Mouse (Mus musculus): ENCODE measurements around the gene Gm14214. TPM values are rescaled to one million over a fixed set of nuclear protein-coding genes. Genes with fewer than 3 reads are reported as not detected.
A peak's percentile ranks its signal among the peaks of the same experiment; 100 is the strongest.

Gm14214 gene
- total RNA-seq, 1 experiment from 2014 or later: not detected

DNA sequence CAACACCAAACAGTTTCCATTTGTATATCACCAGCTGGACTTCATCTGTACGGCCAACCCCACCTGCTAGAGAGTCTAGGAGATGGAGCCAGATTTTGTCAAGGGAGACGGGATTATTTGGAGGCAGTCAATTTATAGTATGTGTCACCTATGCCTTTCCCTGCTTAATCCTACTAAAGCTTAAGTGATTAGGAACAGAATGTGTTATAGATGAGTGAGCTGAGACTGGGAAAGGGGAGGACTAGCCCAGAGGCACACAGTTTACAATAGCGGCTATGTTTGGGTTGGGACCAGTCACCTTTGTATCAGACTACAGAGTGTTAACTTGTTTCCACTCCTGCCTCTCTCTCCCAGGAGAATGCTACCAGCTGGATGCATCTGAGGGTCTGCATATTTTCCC, 9.8 kb upstream of the Gm14214 start:
- ATAC-seq (replicated peaks; ENCODE audit: low read depth, poor library complexity, severe bottlenecking): no peak

- no peak for ATAC-seq (replicated peaks; ENCODE audit: low read depth, poor library complexity, severe bottlenecking)
Measured at GRCm38 (mm10) chr2:154776496-154776895, 6.7 kb upstream of the Gm14214 start.

DNA sequence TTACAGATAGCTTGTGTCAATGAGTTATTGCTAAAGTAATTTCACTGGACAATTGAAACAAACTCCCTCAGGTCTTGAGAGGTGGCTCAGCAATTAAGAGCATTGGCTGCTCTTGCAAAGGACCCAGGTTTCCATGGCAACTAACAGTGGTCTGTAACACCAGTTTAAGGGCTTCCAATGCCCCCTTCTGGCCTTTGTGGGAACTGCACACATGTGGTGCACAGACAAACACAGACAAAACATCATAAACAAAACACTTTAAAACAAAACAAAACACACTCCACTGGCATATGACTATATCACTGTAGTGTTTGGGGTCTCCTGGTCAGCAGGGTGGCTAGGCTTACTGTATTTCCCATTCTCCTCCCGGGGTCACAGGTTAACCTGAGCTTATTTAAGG, 4.2 kb upstream of the Gm14214 start:
- ATAC-seq (replicated peaks; ENCODE audit: low read depth, poor library complexity, severe bottlenecking): no peak

GRCm38 (mm10) chr2:154771604-154772003, 1.8 kb upstream of the Gm14214 start:
- ATAC-seq (replicated peaks; ENCODE audit: low read depth, poor library complexity, severe bottlenecking): no peak

- no peak for ATAC-seq (replicated peaks; ENCODE audit: low read depth, poor library complexity, severe bottlenecking)
Measured at GRCm38 (mm10) chr2:154767051-154767450, 2.8 kb downstream of the Gm14214 start.

- peak; percentile 83 for ATAC-seq (replicated peaks; ENCODE audit: low read depth, poor library complexity, severe bottlenecking)
Measured at GRCm38 (mm10) chr2:154765554-154766008, 4.2 kb downstream of the Gm14214 start.

GRCm38 (mm10) chr2:154764828-154765497, 4.9 kb downstream of the Gm14214 start:
- no peak for ATAC-seq (replicated peaks; ENCODE audit: low read depth, poor library complexity, severe bottlenecking)

- ATAC-seq (replicated peaks; ENCODE audit: low read depth, poor library complexity, severe bottlenecking): no peak
Measured at GRCm38 (mm10) chr2:154763226-154763625, 6.6 kb downstream of the Gm14214 start.

- ATAC-seq (replicated peaks; ENCODE audit: low read depth, poor library complexity, severe bottlenecking): no peak
Measured at GRCm38 (mm10) chr2:154758454-154758853, 11.4 kb downstream of the Gm14214 start.

- no peak for ATAC-seq (replicated peaks; ENCODE audit: low read depth, poor library complexity, severe bottlenecking)
Measured at GRCm38 (mm10) chr2:154757691-154758090, 12.1 kb downstream of the Gm14214 start.

DNA sequence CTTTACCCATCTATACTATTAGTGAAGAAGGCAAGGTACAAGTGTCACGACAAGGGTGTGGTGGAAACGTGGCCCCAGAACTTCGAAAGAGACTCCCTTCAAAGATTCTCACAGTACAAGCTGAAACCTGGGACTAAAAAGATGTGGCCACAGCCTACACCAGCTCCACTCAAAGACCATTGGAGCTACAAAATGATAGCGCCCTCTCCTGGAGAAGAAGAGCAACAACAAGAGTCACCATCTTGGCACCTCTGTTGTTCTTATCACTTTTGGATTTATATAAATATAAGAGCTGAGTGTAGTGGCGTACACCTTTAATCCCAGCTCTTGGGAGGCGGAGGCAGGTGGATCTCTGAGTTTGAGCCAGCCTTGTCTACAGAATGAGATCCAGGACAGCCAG, 14.0 kb downstream of the Gm14214 start:
- 0 out of 2 replicates have a peak, but pooled peaks have one; percentile 42 for ATAC-seq (replicated peaks; ENCODE audit: low read depth, poor library complexity, severe bottlenecking)

DNA sequence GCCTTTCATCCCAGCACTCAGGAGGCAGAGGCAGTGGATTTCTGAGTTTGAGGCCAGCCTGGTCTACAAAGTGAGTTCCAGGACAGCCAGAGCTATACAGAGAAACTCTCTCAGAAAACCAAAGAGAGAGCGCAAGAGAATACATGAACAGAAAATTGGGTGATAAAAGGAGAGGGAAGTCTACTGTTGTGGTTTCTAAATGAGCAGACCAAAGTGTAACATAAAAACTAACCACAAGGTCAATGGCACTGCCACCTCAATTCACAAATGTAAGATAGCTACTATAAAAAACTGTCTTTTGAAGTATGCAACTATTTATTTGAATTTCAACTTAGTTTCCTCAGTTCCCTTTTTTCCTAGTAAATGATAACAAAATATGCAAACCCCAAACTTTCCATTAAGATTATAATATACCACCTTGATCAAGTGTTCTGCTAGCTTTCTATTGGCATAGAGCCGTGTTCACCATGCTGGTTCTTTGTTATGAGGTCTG, 15.7 kb downstream of the Gm14214 start:
- ATAC-seq (replicated peaks; ENCODE audit: low read depth, poor library complexity, severe bottlenecking): peak; percentile 54; the same call in 1 of the 2 replicates

DNA sequence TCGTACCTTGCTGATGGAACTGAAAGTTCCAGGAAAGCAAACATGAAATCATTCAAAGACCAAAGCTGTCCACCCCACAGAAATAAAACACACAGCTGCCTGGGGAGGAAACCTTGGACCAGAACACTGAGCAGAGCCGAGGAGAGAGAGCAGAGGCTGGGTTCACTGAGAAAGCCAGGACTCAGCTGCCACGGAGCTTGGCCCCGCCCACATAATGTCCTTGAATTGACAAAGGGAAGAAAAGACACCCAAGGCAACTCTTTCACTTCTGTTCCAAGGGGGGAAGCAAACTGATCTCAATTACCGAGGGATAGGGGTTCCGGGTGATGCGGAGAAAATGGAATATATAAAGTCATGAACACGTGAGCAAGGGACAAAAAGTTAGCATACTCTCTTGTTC, 17.9 kb downstream of the Gm14214 start:
- ATAC-seq (replicated peaks; ENCODE audit: low read depth, poor library complexity, severe bottlenecking): 0 out of 2 replicates have a peak, but pooled peaks have one; percentile 37

GRCm38 (mm10) chr2:154749046-154750036, 20.5 kb downstream of the Gm14214 start:
- ATAC-seq (replicated peaks; ENCODE audit: low read depth, poor library complexity, severe bottlenecking): no peak

DNA sequence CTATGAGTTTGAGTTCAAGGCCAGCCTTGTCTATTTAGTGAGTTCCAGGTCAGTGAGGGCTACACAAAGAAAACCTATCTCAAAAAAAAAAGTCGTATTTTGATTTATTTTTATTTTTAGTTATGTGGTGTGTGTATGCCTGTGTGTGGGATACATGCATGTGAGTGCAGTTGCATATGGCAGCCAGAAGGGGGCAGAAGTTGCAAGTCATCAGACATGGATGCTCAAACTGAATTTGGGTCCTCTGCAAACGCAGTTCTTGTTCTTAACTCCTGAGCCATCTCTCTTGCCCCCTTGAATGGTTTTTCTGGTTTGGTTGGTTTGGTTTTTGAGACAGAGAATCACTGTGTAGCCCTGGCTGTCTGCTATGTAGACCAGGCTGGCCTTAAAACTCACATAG, 21.4 kb downstream of the Gm14214 start:
- ATAC-seq (replicated peaks; ENCODE audit: low read depth, poor library complexity, severe bottlenecking): no peak

DNA sequence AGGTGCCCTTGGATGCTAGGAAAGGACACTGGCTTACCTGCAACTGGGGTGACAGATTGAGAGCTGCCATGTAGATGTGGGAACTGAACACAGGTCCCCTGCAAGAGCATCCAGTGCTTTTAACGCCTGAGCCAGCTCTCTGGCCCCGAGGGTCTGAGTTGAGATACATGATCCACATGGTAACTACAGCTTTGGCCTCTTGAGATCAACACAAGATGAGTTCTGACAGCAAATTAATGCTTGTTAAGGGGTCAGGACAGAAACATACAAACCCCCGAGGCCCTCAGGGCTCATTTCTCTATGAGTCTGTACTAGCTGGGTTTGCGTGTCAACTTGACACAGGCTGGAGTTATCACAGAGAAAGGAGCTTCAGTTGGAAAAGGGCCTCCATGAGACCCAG, 25.9 kb downstream of the Gm14214 start:
- ATAC-seq (replicated peaks; ENCODE audit: low read depth, poor library complexity, severe bottlenecking): no peak

DNA sequence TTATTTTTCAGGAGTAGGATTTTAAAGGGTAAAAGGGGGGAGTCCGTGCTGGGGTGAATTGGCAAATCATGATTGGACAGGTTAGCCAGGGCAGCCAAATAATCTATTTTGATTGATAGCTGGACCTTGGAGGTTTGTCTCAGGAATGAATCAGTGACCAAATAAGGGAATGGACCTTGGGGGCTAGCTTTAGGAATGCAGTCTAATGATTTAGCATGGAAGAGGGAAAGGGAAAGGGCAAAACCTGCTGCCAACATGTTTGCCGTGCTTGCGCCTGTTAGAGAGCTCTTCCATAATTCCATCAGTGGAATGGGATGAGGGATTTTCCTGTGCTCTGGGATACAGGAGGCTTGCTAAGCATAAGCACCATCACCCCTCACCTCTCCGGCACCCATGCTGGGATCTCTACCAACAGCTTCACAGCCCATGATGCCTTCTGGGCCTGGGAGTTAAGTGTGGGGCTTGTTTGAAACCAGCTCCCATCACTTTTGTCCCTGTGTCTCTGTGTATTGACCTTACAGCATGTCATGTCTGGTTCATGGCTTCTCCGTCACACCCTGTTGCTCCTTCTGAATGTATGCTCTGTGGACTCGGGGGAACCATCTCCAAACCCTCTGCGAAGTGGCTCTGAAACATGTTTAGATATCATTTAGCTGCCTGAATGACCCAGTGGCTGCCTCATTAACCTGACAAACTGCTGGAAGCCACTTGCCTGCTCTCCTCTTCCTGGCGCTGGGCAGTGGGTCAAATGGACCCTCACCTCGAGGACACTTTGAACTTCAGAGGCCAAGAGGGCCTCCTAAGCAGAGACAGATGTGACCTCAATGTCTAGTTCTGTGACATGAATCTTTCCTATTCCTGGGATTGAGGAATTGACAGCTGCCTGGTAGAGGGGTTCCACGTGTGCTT, 26.7 kb downstream of the Gm14214 start:
- ATAC-seq (replicated peaks; ENCODE audit: low read depth, poor library complexity, severe bottlenecking): no peak

DNA sequence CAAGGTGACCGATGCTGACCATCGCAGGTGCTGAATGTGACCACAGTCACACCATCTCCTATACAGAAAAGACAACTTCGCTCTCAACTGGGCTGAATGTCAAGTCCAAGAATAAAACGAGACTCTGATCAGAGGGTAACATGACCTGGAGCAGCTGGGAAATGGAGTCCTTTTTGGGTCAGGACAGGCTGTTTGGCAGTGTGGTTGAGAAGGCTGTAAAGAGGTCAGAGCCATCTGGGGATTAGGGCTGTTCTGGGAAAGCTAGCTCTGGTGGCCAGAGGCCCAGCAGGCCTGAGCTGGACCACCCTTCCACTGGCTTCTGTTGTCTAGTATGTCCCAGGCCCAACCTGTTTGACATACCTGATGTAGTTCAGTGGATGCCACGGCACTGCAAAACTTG, 31.2 kb downstream of the Gm14214 start:
- no peak for ATAC-seq (replicated peaks; ENCODE audit: low read depth, poor library complexity, severe bottlenecking)

DNA sequence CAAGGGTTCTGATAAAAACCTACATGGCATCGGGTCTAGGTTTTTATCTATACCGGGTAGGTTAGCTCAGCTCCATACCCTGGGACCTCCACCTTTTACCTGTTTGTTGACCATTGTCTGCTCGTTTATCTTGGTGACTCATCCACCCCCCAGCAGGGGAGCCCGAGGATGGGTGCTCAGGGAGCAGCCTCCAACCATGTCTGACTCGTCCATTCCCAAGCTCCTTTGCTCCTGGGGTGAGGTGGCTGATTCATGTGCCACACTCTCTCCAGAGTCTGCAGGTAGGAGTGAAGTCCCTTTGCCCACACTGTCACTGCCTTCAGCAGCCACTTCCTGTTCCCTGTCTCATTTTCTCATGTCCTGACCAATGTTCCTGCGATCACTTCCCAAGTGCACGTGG, 33.8 kb downstream of the Gm14214 start:
- no peak for ATAC-seq (replicated peaks; ENCODE audit: low read depth, poor library complexity, severe bottlenecking)

DNA sequence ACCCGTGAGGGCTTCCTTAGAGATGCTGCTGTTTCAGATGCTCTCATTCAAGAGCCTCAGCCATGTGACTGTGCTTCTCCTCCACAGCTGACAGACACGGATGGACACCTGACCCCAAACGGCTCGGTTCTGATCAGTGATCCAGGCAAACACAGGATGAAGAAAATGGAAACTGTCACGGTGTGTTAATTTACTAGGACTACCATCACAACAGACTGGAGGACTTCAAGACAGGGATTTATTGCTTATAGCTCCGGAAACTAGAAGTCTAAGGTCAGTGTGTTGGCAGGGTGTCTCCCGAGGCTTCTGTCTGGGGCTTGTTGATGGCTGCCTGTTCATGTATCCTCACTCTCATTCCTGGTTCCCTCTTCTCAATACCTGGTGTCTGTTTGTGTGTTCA, 34.4 kb downstream of the Gm14214 start:
- no peak for ATAC-seq (replicated peaks; ENCODE audit: low read depth, poor library complexity, severe bottlenecking)

Measured in common myeloid progenitor, adult 5-6 weeks (primary cell).